Mouse (Mus musculus) liver, embryonic 11.5 days (tissue): ENCODE measurements around the gene Pdcd7. TPM values are rescaled to one million over a fixed set of nuclear protein-coding genes. Genes with fewer than 3 reads are reported as not detected.

Experiments used
- polyA plus RNA-seq: library from polyadenylated mRNA; unstranded; fragments of >200 nt; fragmentation: Nextera tagmentation; extraction: Ambion mirVana; gene quantifications from 2 replicates; pipeline ENCODE4 v1.2.1, GENCODE M21; 2014

Gene Pdcd7
- polyA plus RNA-seq, 1 experiment from 2014 or later: 10.5 TPM

Other genes with a start within 250 kb of the Pdcd7 start
- 12.0 and 15.0 TPM in 2 replicates for gene Igdcc4, start 244.6 kb upstream of the Pdcd7 start, polyA plus RNA-seq
- gene Igdcc3, start 204.9 kb upstream of the Pdcd7 start, polyA plus RNA-seq: 4.8 and 5.5 TPM in 2 replicates
- 7.3 and 7.5 TPM in 2 replicates for gene Parp16, start 150.8 kb upstream of the Pdcd7 start, polyA plus RNA-seq
- gene Cilp, start 80.9 kb upstream of the Pdcd7 start, polyA plus RNA-seq: 0.07 and 0.12 TPM in 2 replicates
- gene Clpx, start 51.8 kb upstream of the Pdcd7 start, polyA plus RNA-seq: 49.3 and 54.5 TPM in 2 replicates
- 0.19 and 0.30 TPM in 2 replicates for gene Ubap1l, start 14.9 kb downstream of the Pdcd7 start, polyA plus RNA-seq
- 0.43 and 0.81 TPM in 2 replicates for gene Kbtbd13, start 45.5 kb downstream of the Pdcd7 start, polyA plus RNA-seq
- gene Rasl12, start 52.4 kb downstream of the Pdcd7 start, polyA plus RNA-seq: 1.4 TPM in 2 replicates
- gene Slc51b, start 76.9 kb downstream of the Pdcd7 start, polyA plus RNA-seq: not detected in 2 replicates
- 20.2 and 20.3 TPM in 2 replicates for gene Mtfmt, start 89.7 kb downstream of the Pdcd7 start, polyA plus RNA-seq
- gene Spg21, start 114.8 kb downstream of the Pdcd7 start, polyA plus RNA-seq: 54.7 and 64.9 TPM in 2 replicates
- gene Ankdd1a, start 174.1 kb downstream of the Pdcd7 start, polyA plus RNA-seq: not detected in 2 replicates
- gene Plekho2, start 233.9 kb downstream of the Pdcd7 start, polyA plus RNA-seq: 29.5 and 30.3 TPM in 2 replicates
- gene Pif1, start 241.1 kb downstream of the Pdcd7 start, polyA plus RNA-seq: 16.4 and 18.0 TPM in 2 replicates